Mouse (Mus musculus) forebrain, embryonic 10.5 days (tissue): ENCODE results near the gene Siah2. TPM values are rescaled to one million over a fixed set of nuclear protein-coding genes. Genes with fewer than 3 reads are reported as not detected.
A peak's percentile ranks its signal among the peaks of the same experiment; 100 is the strongest.

Experiments
- DNase-seq: peaks from one replicate; pipeline ENCODE4 v3.0.0-alpha.2; 2017; ENCODE audit warnings: low spot score; ENCODE audit errors: extremely low spot score
- H3K27ac ChIP-seq: fragments of 300-500 bp; sonication (generic); 2 replicates; pipeline ENCODE4 v1.5.1; 2016; ENCODE audit warnings: mild to moderate bottlenecking
- H3K27me3 ChIP-seq: fragments of 300-500 bp; sonication (generic); 2 replicates; pipeline ENCODE4 v1.6.1; 2016; ENCODE audit warnings: mild to moderate bottlenecking; ENCODE audit not compliant: poor library complexity, severe bottlenecking
- H3K36me3 ChIP-seq: fragments of 300-500 bp; sonication (generic); replicated peaks from 2 replicates; pipeline ENCODE4 v1.6.1; 2016; ENCODE audit warnings: mild to moderate bottlenecking, moderate library complexity
- H3K4me1 ChIP-seq: fragments of 300-500 bp; sonication (generic); 2 replicates; pipeline ENCODE4 v1.6.1; 2016
- H3K4me3 ChIP-seq: fragments of 300-500 bp; sonication (generic); 2 replicates; pipeline ENCODE4 v1.5.1; 2016; ENCODE audit warnings: mild to moderate bottlenecking, moderate library complexity
- H3K9me3 ChIP-seq: fragments of 300-500 bp; sonication (generic); 2 replicates; pipeline ENCODE4 v1.6.1; 2016; ENCODE audit warnings: mild to moderate bottlenecking, moderate library complexity
- whole genome bisulfite sequencing: fragments of 180-500 bp; shearing (Covaris S2); methylation state at CpG from one replicate; pipeline ENCODE4 v1.1.7; 2016; 5-methylcytosine and 5-hydroxymethylcytosine counted together
- polyA plus RNA-seq: library from polyadenylated mRNA; unstranded; fragments of >200 nt; fragmentation: Nextera tagmentation; extraction: Ambion mirVana; gene quantifications from 2 replicates; pipeline ENCODE4 v1.2.1, GENCODE M21; 2016

The Siah2 gene
- polyA plus RNA-seq, 1 experiment from 2014 or later = 2.7 TPM

GRCm38 (mm10) chr3:58636406-58637295, 55.5 kb downstream of the Siah2 start, which contains the start of gene Erich6:
Erich6 (minus strand) TSS chr3:58637207.
- DNase-seq = peak; percentile 59
- H3K4me3 ChIP-seq = peak within 1 kb of the TSS; percentile 68
- no peaks in the 10 kb centered on the region for H3K36me3 ChIP-seq
- under 1% methylated on average over 34 of the region's 34 CpGs for WGBS
- peaks cover 15% of the 10 kb centered on the region for H3K4me1 ChIP-seq
- peak within 1 kb of the TSS; percentile 82 for H3K27ac ChIP-seq
- peaks cover 5% of the 10 kb centered on the region for H3K27me3 ChIP-seq
- H3K9me3 ChIP-seq = no peaks in the 10 kb centered on the region; the same call in 1 of the 2 replicates

DNA sequence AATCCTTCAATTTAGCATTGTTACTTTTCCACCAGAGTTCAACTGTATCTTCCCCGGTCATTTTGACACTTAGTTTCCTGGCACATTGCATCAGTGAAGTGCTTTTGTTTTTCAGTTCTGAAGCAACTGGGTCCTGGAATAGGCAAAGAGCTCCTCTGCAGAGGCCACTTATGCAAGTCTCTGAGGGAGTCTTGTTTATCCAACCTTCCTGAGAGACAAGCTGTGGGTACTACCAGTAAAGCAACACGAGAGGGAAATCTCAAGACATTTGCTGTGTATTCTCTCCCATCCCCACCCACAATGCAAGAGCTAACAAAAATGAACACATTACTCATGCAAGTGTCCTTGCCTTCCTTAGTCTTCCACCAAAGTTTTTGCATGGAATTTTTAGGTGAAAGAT, 60.5 kb downstream of the Siah2 start:
- DNase-seq = no peak
- Histone ChIP-seq H3K4me3 (no peak overlapping the region), H3K36me3 (no peaks in the 10 kb centered on the region), H3K9me3 (no peaks in the 10 kb centered on the region), H3K27ac (no peak overlapping the region), H3K27me3 (no peaks in the 10 kb centered on the region), H3K4me1 (peaks cover 8% of the 10 kb centered on the region)
- WGBS = 90% methylated on average over 2 of the region's 2 CpGs

GRCm38 (mm10) chr3:58624981-58625380, 67.2 kb downstream of the Siah2 start:
- 88% methylated on average over 4 of the region's 4 CpGs for WGBS
- H3K9me3 ChIP-seq = no peaks in the 10 kb centered on the region
- no peaks in the 10 kb centered on the region for H3K4me1 ChIP-seq
- no peak overlapping the region for H3K4me3 ChIP-seq
- H3K27me3 ChIP-seq = no peaks in the 10 kb centered on the region
- DNase-seq = no peak
- no peak overlapping the region for H3K27ac ChIP-seq
- H3K36me3 ChIP-seq = no peaks in the 10 kb centered on the region

Other genes with a start within 250 kb of the Siah2 start
- 57.0 and 58.1 TPM in 2 replicates for gene Eif2a, start 166.6 kb downstream of the Siah2 start, polyA plus RNA-seq
- gene Serp1, start 166.5 kb downstream of the Siah2 start, polyA plus RNA-seq = 142 and 146 TPM in 2 replicates
- gene Selenot, start 115.8 kb downstream of the Siah2 start, polyA plus RNA-seq = 15.7 and 18.1 TPM in 2 replicates
- not detected in 2 replicates for gene Erich6, start 55.2 kb downstream of the Siah2 start, polyA plus RNA-seq
- not detected in 2 replicates for gene Mindy4b-ps, start 129.9 kb upstream of the Siah2 start, polyA plus RNA-seq
- 0.15 TPM in 1 of 2 replicates, not detected in the other for gene Clrn1, start 192.9 kb upstream of the Siah2 start, polyA plus RNA-seq